Mouse (Mus musculus) cerebellum, adult 11-12 months (tissue): ENCODE data around the gene Zscan4-ps1.
"Not testable (repeated sequence)": the region's sequence is repeated elsewhere in the genome, so short reads cannot be mapped to it uniquely, and the experiment has no call there.

Source experiments
- DNase-seq: peaks from one replicate; pipeline ENCODE4 v3.0.0; 2022

The Zscan4-ps1 gene

DNA sequence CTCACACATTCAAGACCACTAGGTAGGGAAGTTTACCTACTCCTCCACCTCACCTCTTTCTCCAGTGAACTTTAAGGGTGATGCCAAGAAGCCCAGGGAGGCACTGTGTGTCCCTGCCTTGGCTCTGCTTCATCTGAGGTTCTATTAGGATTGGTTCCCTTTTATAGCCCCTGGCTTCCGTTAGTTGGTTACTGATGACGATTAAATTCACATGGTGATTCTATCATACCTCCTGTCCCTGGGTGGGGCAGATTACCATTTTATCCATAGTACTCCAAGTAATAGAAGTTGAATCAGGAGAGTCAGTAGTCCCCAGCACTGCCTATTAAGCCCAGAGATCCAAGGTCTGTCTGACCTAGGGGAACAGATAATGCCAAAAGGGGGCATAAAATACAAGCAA is at the start of gene Zscan4-ps1:
TSS of gene Zscan4-ps1 (minus strand) at position 101 of the 400 bp plus-strand sequence.
- not testable (repeated sequence) for DNase-seq
